ENCODE assay signal across 9 mouse cellular contexts in genomic region chr17:25818851-25819780, GRCm38 (mm10). TPM values are rescaled to one million over a fixed set of nuclear protein-coding genes. Genes with fewer than 3 reads are reported as not detected.
DNase-seq lines count a peak whose midpoint lies in the region; ATAC-seq and TF ChIP-seq lines count a peak whose summit lies in the region.
"Had no signal": no experiment of that assay in that cellular context is flagged by ENCODE, and none has a peak within 500 bp of the region (broad histone marks: within the 10 kb centered on the region; RNA-seq: fewer than 3 reads in every experiment).

No protein-coding gene starts in this region.

- no peak for TF ChIP-seq CTCF in lung, postnatal 0 days (IDR thresholded peaks at IDR 0.05)

- H3K9me3 ChIP-seq in lung, postnatal 0 days (ENCODE audit: low read length) = no peaks in the 10 kb centered on the region
- H3K9me3 ChIP-seq in limb, embryonic 10.5 days (replicated peaks) = no peaks in the 10 kb centered on the region
- H3K9me3 ChIP-seq in stomach, embryonic 14.5 days (ENCODE audit: control insufficient read depth, low read depth, low read length) = no peaks in the 10 kb centered on the region

- H3K9ac ChIP-seq in lung, postnatal 0 days (replicated peaks; ENCODE audit: low read depth) = no peak overlapping the region
- H3K9ac ChIP-seq in stomach, embryonic 14.5 days (replicated peaks; ENCODE audit: low read depth, low read length) = no peak overlapping the region

- DNase-seq in embryo, embryonic 10 days (ENCODE audit: low spot score) = peak; percentile 47
- no peak for DNase-seq in embryo, embryonic 10.5 days (ENCODE audit: low spot score)
- DNase-seq in lung, postnatal 0 days (ENCODE audit: low spot score) = peak; percentile 37
- DNase-seq in lung, postnatal 14 days = no peak
- DNase-seq in limb, embryonic 10.5 days (ENCODE audit: low spot score) = no peak
- DNase-seq in thymus, postnatal 4 days = no peak
- DNase-seq: right cerebral cortex, postnatal 25 days had no signal

- no peak overlapping the region for H3K27ac ChIP-seq in lung, postnatal 0 days (ENCODE audit: low read length)
- 0 out of 2 replicates have a peak overlapping the region, but pooled peaks have one; percentile 19 for H3K27ac ChIP-seq in limb, embryonic 10.5 days
- H3K27ac ChIP-seq in stomach, embryonic 14.5 days (ENCODE audit: low read length) = no peak overlapping the region

- H3K36me3 ChIP-seq in lung, postnatal 0 days (ENCODE audit: insufficient read depth, low read length) = no peaks in the 10 kb centered on the region
- H3K36me3 ChIP-seq in limb, embryonic 10.5 days = no peaks in the 10 kb centered on the region
- no peaks in the 10 kb centered on the region for H3K36me3 ChIP-seq in stomach, embryonic 14.5 days (ENCODE audit: control insufficient read depth, insufficient read depth, low read length)

- H3K27me3 ChIP-seq in lung, postnatal 0 days (replicated peaks; ENCODE audit: insufficient read depth, low read length) = peaks cover 12% of the 10 kb centered on the region; the same call in 1 of the 2 replicates
- peaks cover 81% of the 10 kb centered on the region for H3K27me3 ChIP-seq in limb, embryonic 10.5 days (ENCODE audit: low read depth, poor library complexity, severe bottlenecking)
- peaks cover 24% of the 10 kb centered on the region for H3K27me3 ChIP-seq in stomach, embryonic 14.5 days (ENCODE audit: control insufficient read depth, insufficient read depth, low read length)

- H3K4me1 ChIP-seq in lung, postnatal 0 days (ENCODE audit: insufficient read depth, low read depth, low read length) = peaks cover 5% of the 10 kb centered on the region; the same call in 1 of the 2 replicates
- peaks cover 20% of the 10 kb centered on the region for H3K4me1 ChIP-seq in limb, embryonic 10.5 days
- H3K4me1 ChIP-seq in stomach, embryonic 14.5 days (ENCODE audit: control insufficient read depth, insufficient read depth, low read length) = peaks cover 5% of the 10 kb centered on the region

- peak; percentile 33; the same call in 1 of the 2 replicates for ATAC-seq in lung, postnatal 0 days
- peak; percentile 20; the same call in 1 of the 2 replicates for ATAC-seq in stomach, embryonic 14.5 days (ENCODE audit: insufficient number of reproducible peaks, insufficient read depth, low FRiP score, low read depth)
- no peak for ATAC-seq in CD4-positive, CD25-positive, alpha-beta regulatory T cell, adult 4 months

- no peak for TF ChIP-seq EP300 in lung, postnatal 0 days (IDR thresholded peaks at IDR 0.05)

- WGBS in lung, postnatal 0 days = 6% methylated on average over 46 of the region's 46 CpGs
- 6% methylated on average over 46 of the region's 46 CpGs for WGBS in limb, embryonic 10.5 days
- 6% methylated on average over 46 of the region's 46 CpGs for WGBS in stomach, embryonic 14.5 days

- H3K4me3 ChIP-seq in lung, postnatal 0 days (ENCODE audit: low read depth, low read length) = no peak overlapping the region
- H3K4me3 ChIP-seq in limb, embryonic 10.5 days = peak overlapping the region; percentile 32
- H3K4me3 ChIP-seq in stomach, embryonic 14.5 days (ENCODE audit: low read depth, low read length) = no peak overlapping the region; the same call in 1 of the 2 replicates

- H3K4me2 ChIP-seq in lung, postnatal 0 days (replicated peaks; ENCODE audit: low read depth, low read length) = no peak overlapping the region
- peak overlapping the region; percentile 20; the same call in 1 of the 2 replicates for H3K4me2 ChIP-seq in stomach, embryonic 14.5 days (replicated peaks; ENCODE audit: low read depth, low read length)

RNA-seq across cellular contexts. Expression of gene Wdr24, which starts 4.3 kb away (rescaled TPM):
- polyA plus RNA-seq in lung, postnatal 0 days (2015; fragmentation: Nextera tagmentation; extraction: Ambion mirVana) = 14.9 and 15.0 TPM in 2 replicates
- 31.6 and 32.0 TPM in 2 replicates for polyA plus RNA-seq in limb, embryonic 10.5 days (2016; fragmentation: Nextera tagmentation; extraction: Ambion mirVana)
- 25.3 and 28.3 TPM in 2 replicates for polyA plus RNA-seq in stomach, embryonic 14.5 days (2014; fragmentation: Nextera tagmentation; extraction: Ambion mirVana)
- polyA plus RNA-seq in CD4-positive, CD25-positive, alpha-beta regulatory T cell, adult 4 months (2017; shearing (Covaris generic)) = 10 to 100 TPM; 19.4 to 53.9 TPM

RNA-seq across cellular contexts. Expression of gene Jmjd8, which starts 9.6 kb away (rescaled TPM):
- polyA plus RNA-seq in lung, postnatal 0 days (2015; fragmentation: Nextera tagmentation; extraction: Ambion mirVana) = 27.3 and 28.0 TPM in 2 replicates
- 52.4 and 54.9 TPM in 2 replicates for polyA plus RNA-seq in limb, embryonic 10.5 days (2016; fragmentation: Nextera tagmentation; extraction: Ambion mirVana)
- 41.9 and 44.4 TPM in 2 replicates for polyA plus RNA-seq in stomach, embryonic 14.5 days (2014; fragmentation: Nextera tagmentation; extraction: Ambion mirVana)
- 10 to 100 TPM; 22.2 to 42.8 TPM for polyA plus RNA-seq in CD4-positive, CD25-positive, alpha-beta regulatory T cell, adult 4 months (2017; shearing (Covaris generic))

RNA-seq across cellular contexts. Expression of gene Fbxl16, which starts 10.2 kb away (rescaled TPM):
- polyA plus RNA-seq in lung, postnatal 0 days (2015; fragmentation: Nextera tagmentation; extraction: Ambion mirVana) = 0.43 and 0.70 TPM in 2 replicates
- polyA plus RNA-seq in limb, embryonic 10.5 days (2016; fragmentation: Nextera tagmentation; extraction: Ambion mirVana) = 1.0 and 1.5 TPM in 2 replicates
- polyA plus RNA-seq in stomach, embryonic 14.5 days (2014; fragmentation: Nextera tagmentation; extraction: Ambion mirVana) = 4.5 and 4.6 TPM in 2 replicates
- not detected for polyA plus RNA-seq in CD4-positive, CD25-positive, alpha-beta regulatory T cell, adult 4 months (2017; shearing (Covaris generic))

RNA-seq across cellular contexts. Expression of gene Stub1, which starts 14.1 kb away (rescaled TPM):
- polyA plus RNA-seq in lung, postnatal 0 days (2015; fragmentation: Nextera tagmentation; extraction: Ambion mirVana) = 196 and 198 TPM in 2 replicates
- 408 and 426 TPM in 2 replicates for polyA plus RNA-seq in limb, embryonic 10.5 days (2016; fragmentation: Nextera tagmentation; extraction: Ambion mirVana)
- polyA plus RNA-seq in stomach, embryonic 14.5 days (2014; fragmentation: Nextera tagmentation; extraction: Ambion mirVana) = 321 and 347 TPM in 2 replicates
- 10 to 100 TPM; 75.1 to 75.2 TPM for polyA plus RNA-seq in CD4-positive, CD25-positive, alpha-beta regulatory T cell, adult 4 months (2017; shearing (Covaris generic))

RNA-seq across cellular contexts. Expression of gene Rhbdl1, which starts 18.0 kb away (rescaled TPM):
- polyA plus RNA-seq in lung, postnatal 0 days (2015; fragmentation: Nextera tagmentation; extraction: Ambion mirVana) = 1.4 and 1.7 TPM in 2 replicates
- polyA plus RNA-seq in limb, embryonic 10.5 days (2016; fragmentation: Nextera tagmentation; extraction: Ambion mirVana) = 1.0 and 1.2 TPM in 2 replicates
- polyA plus RNA-seq in stomach, embryonic 14.5 days (2014; fragmentation: Nextera tagmentation; extraction: Ambion mirVana) = 2.7 and 3.2 TPM in 2 replicates
- not detected for polyA plus RNA-seq in CD4-positive, CD25-positive, alpha-beta regulatory T cell, adult 4 months (2017; shearing (Covaris generic))

Comparison
In these comparisons a context has a peak if more than half of its experiments do, and no peak if none do; other contexts are left out.
1. DNase-seq: peak in embryo, embryonic 10 days (single experiment) and lung, postnatal 0 days (single experiment); none in embryo, embryonic 10.5 days (single experiment), lung, postnatal 14 days (single experiment), limb, embryonic 10.5 days (single experiment) and thymus, postnatal 4 days (single experiment).